Mouse (Mus musculus) frontal cortex, postnatal 25 days (tissue): ENCODE measurements around the gene Rbp2.

Source experiments
- DNase-seq, 2 experiments: peaks; one replicate each; pipeline ENCODE4 v3.0.0; 2022; ENCODE audit warnings: low spot score in 2 of 2

Rbp2 gene

DNA sequence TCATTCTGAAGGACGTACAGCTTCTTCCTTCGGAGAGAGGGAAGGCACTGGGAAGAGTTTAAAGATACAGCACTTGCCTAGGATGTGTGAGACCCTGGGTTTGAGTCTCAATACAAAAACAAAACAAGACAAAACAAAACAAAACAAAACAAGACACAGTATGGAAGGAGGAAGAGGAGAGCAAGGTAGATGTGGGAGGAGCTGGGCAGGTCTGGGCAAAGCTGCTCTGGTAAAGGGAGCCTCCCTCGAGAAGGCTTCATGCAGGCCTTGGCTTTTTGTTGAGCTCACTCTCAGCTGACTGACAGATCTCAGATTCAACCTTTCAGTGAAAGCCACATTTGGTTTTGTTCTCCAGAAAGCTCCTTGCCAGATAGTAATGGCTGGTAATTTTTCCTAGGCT lies at the start of gene Rbp2:
Gene Rbp2, plus strand, starts transcription at position 301 of the 400 bp plus-strand sequence.
- no peak for DNase-seq

DNA sequence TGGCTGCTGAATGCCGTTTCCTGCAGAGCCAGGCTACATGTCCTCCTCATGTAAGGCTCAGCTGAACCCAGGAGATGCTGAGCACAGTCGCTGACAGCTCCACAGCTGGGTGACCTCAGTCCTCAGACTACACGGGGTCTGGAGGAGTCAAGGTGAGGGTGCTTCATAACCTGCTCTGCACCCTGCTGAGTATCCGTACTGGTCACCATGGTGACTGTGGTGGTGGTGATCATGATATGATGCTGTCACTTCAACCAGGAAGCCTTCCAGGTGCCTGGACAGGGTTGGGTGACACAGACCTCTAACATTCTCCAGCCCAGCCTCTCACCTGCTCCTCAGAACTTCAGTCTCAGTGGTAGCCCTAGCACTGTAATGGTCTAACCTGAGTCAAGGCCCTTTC lies 48.1 kb upstream of the Rbp2 start:
- DNase-seq: no peak

DNA sequence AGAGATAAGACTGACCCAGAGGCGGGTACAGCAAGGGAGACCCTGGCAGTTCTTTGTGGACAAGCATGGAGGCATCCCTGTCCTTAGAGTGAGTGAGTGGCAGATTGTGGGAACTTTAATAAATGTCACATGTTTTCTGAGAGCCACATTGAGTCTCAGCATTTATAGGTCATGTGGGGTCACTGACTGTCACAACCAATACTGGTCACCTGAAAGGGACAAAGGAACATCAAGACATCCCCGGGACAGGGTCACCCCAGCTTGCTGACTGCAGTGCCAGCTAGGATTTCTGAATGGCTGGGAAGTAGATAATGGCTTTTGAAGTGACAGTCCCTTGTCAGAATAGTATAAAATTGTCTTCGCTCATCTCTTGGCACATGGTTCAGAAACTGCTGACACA lies 46.8 kb upstream of the Rbp2 start:
- DNase-seq: no peak

DNA sequence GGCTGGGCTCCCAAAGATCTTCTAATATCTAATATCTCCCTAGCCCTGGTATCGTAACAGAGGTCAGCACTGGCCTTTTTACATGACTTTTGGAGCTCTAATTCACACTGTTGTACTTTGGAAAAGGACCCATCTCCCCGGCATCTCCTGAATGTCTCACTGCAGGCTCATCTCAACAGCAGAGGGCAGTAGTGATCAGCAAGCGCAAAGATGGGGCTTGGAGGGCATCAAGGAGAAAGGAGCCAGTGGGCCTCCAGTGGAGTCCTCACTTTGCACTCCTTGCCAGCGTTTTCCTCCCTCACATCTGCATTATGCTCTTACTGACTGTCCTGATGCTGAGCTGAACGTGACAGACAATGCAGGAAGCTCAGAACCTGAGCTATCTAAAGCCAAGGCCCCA lies 43.3 kb upstream of the Rbp2 start:
- DNase-seq: no peak

DNA sequence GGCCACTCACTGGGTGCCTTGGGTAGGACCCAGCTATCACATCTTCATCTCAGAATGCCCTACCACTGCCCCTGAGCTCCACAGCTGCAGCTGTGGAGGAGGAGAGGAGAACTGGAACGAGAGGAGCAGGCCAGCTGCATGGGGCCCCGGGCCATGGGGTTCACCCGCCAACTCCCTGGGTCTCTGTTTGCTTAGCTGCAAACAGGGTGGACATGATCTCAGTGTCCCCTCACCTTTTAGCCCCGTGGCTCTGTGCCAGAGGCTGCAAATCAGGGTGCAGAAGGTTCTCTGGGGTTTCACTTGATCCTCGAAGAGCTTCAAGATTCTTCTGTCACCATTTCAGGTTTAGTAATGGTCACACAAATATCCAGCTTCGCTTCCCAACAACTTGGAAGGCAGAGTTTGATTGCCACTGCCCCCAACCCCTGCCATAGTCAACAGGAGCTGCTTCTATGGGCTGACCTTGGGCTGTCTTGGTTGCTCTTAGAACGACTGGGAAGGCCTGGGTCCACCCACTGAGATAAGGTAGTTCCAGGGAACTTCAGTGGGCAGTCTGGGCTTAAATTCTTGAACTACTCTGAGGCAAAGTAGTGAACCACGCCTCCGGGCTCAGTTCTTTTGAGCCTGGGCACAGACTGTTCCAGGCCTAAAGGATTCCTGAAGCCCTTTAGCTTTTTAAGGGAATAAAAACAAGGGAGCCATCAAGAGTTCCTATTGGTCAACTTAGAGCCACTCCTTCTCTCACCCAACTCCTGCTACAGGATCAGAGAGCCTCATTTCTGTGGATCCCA lies 40.4 kb upstream of the Rbp2 start:
- DNase-seq: no peak

DNA sequence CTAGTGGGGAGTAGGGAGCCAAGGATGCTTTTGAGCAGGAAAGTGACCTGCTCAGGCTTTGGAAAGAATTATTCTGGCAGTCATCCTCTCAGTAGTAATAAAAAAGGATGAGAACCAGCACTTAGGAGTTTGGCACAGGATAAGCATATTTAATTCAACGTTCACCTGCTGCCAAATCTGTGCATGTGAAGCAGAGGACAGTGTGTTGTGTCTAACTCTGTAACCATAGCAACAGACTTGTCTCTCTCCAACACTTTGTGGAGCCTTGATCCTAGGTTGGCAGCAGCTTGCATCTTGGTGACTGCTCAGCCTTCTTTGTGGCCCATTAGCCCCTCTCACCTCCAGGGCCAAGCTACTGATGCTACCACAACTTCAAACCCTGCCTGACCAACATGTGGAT lies 34.9 kb upstream of the Rbp2 start:
- no peak for DNase-seq

DNA sequence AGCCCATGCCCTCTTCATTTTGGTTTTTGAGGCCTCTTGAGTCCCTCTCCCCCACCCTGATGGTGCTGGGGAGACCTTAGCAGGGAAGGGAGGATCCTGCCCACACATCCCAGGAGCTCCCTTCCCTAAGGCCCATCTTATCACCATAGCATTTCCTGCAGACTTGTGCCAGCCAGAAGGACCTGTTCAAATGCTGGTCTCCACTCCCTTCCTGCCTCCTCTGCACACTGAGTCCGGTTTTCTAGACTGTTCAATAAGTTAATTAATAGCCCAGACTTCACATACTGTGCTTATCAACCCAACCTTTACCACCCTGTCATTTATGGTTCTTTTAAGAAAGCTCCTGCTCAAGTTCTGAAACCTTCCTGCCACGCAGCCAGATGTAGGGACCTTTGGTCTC lies 19.2 kb upstream of the Rbp2 start:
- no peak for DNase-seq

DNA sequence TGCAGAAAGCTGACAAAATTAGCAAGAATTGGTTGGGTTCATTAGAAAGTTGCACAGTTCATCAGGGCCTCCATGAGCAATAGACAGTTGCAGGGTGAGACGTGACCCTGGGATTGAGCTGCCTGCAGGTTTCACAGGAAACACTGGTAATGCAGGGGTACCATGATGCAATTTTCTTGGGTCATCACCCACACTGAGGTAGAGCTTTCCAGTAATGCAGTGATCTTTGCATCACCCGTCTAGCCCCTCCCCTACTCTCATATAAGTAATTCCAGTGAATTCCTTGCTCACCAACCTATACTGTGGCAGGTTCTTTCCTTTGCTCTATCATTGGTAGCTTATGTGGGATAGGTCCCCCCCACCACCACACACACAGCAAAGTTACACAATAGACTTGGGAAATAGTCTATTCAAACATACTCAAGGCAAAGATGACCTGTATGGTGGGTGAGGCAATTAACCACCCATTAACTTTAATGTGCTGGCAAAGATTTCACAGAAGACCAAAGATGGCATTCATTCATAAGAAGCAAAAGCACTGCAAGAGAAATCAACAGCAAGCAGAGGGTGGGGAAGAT lies 5.7 kb upstream of the Rbp2 start:
- no peak for DNase-seq

DNA sequence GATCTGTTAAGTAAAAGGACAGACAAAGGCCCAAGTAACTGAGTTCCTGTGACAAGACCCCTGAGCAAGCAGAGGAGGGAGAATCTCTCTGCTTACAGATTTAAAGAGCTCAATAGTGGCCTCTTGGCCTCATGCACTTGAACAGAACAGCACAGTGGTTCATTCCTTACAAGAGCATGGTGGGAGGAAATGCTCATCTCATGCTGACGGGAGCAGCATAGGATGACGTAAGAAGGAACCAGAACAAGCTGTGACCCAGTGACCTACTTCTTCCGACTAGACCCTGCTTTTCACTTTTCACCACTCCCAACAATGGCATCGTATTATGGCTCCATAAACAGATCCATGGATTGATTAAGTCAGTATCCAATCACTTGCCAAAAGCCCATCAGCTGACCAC lies 3.7 kb upstream of the Rbp2 start:
- no peak for DNase-seq

DNA sequence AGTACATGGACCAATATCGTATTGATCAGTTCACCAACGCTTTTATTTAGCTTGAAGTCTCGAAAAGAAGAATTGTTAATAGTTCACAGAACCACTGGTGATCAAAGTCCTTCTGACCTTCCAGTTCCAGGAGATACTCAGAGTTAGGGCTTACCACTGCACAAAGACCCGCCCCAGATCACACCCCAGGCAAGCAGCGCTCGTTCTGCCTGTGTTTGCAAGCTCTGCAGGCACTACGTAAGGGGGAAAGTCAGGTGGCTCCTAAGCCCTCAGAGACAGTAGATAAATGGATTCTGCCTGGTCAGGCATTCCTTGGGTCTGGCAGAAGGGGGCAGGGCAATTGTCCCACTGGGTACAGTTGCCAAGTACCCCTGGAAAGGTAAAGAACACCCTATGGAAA lies 895 bp upstream of the Rbp2 start:
- DNase-seq: no peak

DNA sequence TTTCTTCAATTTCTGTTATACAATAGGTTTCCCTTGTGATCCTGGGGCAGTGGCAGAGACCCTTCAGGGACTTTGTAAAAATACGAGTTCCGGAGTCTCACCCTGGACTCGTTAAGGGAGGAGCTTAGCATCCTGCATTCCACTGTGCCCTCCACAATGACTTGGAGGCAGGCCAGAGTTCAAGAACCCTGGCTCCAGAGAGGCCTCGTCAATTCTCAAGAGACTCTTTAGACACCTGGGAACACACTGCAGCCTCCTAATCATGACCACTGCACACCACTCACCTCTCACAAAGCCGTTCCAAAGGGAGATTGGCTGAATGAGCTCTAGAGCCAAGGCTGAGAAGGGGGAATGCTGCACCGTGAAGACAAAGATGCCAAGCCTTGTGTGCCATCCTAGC lies 1.4 kb downstream of the Rbp2 start:
- no peak for DNase-seq

DNA sequence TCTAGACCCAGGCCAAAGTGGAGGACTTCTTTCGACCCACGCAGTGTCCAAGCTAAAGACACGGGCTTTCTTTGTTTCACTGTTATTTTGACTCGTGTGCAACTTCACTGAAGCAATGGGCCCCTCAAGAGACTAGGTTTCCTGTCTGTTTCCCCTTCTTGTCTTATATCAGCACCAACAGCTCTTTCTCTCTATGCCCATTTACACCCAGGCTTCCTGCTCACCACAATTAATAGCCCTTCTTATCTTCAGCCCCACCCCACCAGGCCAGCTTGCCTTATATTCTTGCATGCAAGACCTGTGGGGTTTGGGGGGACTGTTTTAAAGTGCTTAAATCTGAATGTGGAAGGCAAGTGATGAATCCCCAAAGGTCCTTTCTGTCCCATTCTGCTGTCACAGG lies 3.6 kb downstream of the Rbp2 start:
- no peak for DNase-seq

DNA sequence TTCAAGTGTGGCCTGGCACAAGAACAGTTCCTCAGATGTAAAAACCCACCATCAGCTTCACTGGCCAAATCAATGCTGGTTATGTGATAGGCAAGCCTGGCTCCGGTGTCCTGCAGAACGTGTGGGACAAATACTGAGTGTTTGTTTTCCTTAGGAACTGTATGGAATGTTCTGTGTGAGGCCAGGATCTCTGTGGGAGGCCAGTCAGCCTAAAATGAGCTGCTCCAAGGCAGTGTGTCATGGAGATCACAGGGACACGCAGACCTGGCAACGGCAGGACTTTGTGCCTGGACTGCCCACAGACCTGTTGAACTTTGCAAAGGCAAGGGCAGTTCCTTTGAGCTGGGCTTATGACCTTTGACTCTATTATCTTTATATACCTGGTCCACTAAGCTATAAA lies 4.2 kb downstream of the Rbp2 start:
- DNase-seq: no peak

DNA sequence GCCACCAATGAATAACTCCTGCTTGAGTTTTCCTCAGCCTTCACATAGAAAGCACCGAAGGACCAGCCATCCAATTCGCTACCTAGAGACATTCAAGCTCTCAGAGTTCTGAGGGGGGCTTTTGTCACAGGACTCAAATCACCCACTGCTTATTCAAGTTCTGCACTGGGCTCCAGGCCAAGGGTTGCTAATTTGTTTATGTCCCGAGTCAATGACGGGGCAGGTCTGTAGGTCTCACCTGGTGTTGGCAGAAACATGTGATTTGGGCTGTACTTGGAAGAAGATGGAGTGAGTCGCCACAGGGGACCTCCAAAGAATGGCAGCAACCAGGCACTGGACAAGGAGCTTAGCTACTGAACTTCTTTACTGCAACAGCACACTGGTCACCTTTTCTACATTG lies 5.2 kb downstream of the Rbp2 start:
- DNase-seq: no peak

DNA sequence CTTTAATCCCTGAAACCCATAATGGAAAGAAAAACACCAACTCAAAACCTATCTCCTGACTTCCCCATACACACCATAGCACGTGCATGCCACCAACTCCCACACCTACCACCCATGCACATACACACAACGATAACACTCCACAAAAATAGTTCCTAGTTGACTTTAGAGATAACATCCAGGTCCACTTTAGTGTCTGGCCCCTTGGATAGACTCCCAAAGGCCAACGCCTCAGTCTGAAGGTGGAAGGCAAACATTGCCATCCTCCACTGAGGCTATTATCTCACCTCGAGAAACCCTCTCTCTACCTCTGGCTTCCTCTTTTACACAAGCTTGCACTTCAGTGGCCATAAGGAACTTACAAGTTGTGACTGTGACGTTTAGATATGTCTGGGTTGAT lies 6.3 kb downstream of the Rbp2 start:
- no peak for DNase-seq

DNA sequence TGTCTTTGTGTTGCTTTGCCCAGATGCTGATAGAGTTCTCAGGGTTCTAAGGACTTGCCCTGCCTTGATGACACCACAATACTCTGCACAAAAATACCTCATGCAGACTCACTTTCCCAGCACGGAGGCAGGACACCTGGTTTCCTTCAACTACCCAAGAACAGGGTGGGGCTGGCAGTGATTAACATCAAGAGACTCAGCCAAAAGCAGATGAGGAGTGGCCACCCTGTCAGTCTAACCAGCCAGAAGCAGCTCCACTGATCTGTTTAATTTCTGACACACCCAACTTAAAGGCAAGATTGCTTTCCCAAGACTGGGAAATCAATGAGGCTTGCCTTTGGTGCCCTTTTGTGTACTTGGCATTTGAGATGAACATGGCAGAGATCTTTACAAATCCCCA lies 6.9 kb downstream of the Rbp2 start:
- DNase-seq: no peak

DNA sequence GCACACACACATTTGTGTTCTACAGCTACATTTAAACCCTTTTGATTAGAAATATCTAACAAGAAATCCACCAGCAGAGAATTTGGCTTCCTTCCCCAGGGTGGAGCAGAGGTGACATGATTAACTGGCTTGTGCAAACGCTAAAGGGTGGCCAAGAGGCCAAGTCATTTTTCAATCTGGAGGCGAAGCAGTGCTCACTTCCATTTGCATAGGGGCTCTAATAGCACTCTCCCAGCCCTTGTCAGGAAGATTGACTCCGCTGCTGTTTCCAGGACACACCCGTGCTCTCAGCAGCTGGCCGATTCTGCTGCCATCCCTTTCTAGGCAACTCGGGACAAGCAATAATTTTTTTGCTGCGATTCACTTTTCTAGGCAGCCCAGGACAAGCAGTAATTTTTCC lies 11.2 kb downstream of the Rbp2 start:
- no peak for DNase-seq

DNA sequence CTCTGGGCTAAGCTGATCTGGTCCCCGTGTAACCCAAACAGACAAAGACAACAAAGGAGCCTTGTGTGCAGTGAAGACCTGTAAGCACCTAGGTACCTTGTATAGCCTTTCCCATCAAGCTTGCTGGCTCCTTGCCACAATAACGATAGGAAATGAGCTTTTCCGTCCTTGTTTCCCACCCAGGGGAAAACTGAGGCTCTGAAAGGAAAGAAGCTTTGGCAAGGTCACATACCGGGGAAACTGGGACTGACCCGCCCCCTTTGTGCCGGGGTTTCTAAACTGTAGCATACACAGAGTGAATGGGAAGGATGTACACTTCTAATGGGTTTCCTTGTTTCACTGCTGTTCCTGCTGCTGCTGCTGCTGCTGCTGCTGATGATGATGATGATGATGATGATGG lies 12.1 kb downstream of the Rbp2 start:
- DNase-seq: no peak

DNA sequence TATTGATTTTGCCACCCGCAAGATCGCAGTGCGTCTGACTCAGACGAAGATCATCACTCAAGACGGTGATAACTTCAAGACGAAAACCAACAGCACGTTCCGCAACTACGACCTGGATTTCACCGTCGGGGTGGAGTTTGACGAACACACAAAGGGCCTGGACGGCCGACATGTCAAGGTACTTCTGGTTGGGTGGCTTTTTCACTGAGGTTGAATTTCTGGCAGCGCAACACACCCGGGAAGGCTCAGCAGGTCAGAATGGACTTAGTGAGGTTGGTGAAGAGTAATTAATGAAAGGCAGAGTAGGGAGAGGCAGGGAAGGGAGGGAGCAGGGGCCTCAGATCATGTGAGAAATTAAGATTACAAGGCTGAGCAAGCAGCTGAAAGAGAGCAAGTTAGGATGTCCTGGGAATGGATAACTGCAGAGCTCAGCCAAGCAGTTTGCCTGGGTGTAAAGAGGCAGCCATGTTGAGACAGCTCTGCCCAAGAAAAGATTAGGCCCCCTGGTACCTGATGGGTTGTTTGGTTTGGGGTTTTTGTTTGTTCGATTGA lies 12.9 kb downstream of the Rbp2 start:
- no peak for DNase-seq

DNA sequence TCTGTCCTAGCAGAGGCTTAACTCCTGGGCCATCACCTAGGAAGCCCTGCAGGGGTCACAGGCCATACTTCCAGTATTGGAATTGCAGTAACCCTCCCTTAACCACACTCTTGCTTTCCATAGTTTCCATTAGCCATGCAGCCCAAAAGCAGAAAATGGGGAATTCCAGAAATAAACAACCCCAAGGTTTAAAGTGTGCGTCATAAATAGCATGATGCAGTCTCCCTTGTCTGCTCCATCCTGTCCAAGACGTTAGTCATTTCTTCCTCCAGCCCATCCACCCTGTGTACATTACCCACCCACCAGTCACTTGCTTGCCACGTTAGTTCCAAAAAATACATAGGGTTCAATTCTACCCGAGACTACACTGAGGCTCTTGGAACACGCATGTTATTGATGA lies 13.7 kb downstream of the Rbp2 start:
- DNase-seq: no peak

DNA sequence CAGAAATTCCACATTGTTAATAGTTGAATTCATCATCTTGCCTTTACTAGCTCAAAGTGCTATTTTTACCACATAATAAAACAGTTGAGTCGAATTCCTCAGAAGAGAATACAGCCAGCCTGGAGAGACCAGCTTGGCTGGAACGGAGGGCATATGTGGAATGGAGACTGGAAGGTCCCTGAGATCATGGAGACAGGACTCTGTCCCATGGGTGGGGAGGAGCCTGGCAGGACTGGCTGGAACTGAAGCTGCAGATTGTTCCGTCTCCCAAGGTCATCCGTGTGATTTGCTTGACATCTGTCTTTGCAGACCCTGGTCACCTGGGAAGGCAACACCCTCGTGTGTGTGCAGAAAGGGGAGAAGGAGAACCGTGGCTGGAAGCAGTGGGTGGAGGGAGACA lies 21.6 kb downstream of the Rbp2 start:
- DNase-seq: no peak

DNA sequence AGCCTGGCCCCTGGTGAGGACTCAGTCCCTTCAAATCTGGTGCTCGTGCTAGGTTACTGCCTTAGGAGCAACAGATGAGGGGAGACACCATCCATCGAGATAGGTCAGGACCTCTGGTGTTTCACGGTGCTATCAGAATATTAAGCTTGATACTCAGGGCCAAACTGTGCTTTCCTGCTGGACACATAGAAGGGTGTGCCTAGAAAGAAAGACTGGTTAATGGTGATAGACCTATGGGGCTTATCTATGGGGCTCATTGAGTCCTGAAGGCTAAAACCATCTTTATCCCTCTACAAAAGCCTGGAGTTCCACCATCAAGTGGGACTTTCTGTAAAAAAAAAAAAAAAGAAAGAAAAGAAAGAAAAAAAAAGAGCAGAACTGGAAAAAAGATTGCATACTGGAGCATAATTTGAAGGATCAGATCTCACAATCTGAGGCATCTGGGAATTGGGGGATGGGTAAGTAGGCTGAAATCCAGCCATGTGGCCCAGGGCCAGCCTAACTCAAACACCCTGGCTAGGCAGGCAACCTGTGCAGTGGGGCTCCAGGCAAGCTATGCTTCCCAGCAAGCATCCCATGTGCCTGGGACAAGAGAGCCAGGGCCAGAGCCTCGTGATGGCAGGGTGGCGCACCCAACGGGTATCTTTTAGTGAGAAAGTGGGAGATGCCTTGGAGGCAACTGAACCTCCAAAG lies 24.6 kb downstream of the Rbp2 start:
- DNase-seq: no peak

DNA sequence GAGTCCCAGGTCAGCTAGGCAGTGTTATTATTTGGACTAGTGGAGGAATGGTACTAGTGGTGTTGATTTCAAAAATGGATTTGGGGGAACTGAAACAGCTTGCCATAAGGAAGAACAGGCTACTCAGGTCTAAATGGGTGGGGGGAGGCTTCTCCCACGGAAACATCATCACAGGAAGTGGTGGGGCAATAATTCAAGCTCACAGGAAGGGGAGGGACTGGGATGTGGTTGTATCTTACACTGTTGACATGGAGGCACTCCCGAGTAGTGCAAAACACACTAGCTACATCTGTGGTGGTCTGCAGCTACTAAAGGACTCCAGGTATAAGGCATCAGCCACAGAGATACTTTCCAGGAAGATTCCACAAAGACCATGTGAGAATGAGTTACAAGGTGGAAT lies 38.0 kb downstream of the Rbp2 start:
- no peak for DNase-seq
